Mouse (Mus musculus): ENCODE measurements around the gene Lpar3.

Gene Lpar3

GRCm38 (mm10) chr3:146304556-146305405 lies 84.0 kb downstream of the Lpar3 start:
- in situ Hi-C loops (cut with MboI, MseI), result no loop called here

GRCm38 (mm10) chr3:146307341-146307740 lies 86.6 kb downstream of the Lpar3 start:
- in situ Hi-C loops (cut with MboI, MseI), result no loop called here

GRCm38 (mm10) chr3:146307886-146308285 lies 87.1 kb downstream of the Lpar3 start:
- in situ Hi-C loops (cut with MboI, MseI), result no loop called here

- in situ Hi-C loops (cut with MboI, MseI), result no loop called here
Measured at GRCm38 (mm10) chr3:146309586-146309985, 88.8 kb downstream of the Lpar3 start.

- in situ Hi-C loops (cut with MboI, MseI), result no loop called here
Measured at GRCm38 (mm10) chr3:146311121-146311538, 90.4 kb downstream of the Lpar3 start.

GRCm38 (mm10) chr3:146315414-146315813 lies 94.7 kb downstream of the Lpar3 start:
- in situ Hi-C loops (cut with MboI, MseI), result no loop called here

- in situ Hi-C loops (cut with MboI, MseI), result no loop called here
Measured at GRCm38 (mm10) chr3:146316293-146316692, 95.5 kb downstream of the Lpar3 start.

- in situ Hi-C loops (cut with MboI, MseI), result no loop called here
Measured at GRCm38 (mm10) chr3:146317366-146317765, 96.6 kb downstream of the Lpar3 start.

- in situ Hi-C loops (cut with MboI, MseI), result no loop called here
Measured at GRCm38 (mm10) chr3:146317911-146318310, 97.1 kb downstream of the Lpar3 start.

- in situ Hi-C loops (cut with MboI, MseI), result no loop called here
Measured at GRCm38 (mm10) chr3:146318520-146318938, 97.8 kb downstream of the Lpar3 start.

- in situ Hi-C loops (cut with MboI, MseI), result no loop called here
Measured at GRCm38 (mm10) chr3:146318987-146319386, 98.2 kb downstream of the Lpar3 start.

- in situ Hi-C loops (cut with MboI, MseI), result no loop called here
Measured at GRCm38 (mm10) chr3:146319503-146319902, 98.7 kb downstream of the Lpar3 start.

- in situ Hi-C loops (cut with MboI, MseI), result loop anchor here in 1 of 2 experiments (5.0 kb wide), 1 partner anchor 143 kb away; no protein-coding TSS in a partner anchor
Measured at GRCm38 (mm10) chr3:146324949-146325348, 104.2 kb downstream of the Lpar3 start.

GRCm38 (mm10) chr3:146326743-146327536 lies 106.2 kb downstream of the Lpar3 start:
- in situ Hi-C loops (cut with MboI, MseI), result loop anchor here in 1 of 2 experiments (5.0 kb wide), 1 partner anchor 145 kb away; no protein-coding TSS in a partner anchor

GRCm38 (mm10) chr3:146327537-146328255 lies 106.9 kb downstream of the Lpar3 start:
- in situ Hi-C loops (cut with MboI, MseI), result loop anchor here in 1 of 2 experiments (5.0 kb wide), 1 partner anchor 145 kb away; no protein-coding TSS in a partner anchor

- in situ Hi-C loops (cut with MboI, MseI), result loop anchor here in 1 of 2 experiments (5.0 kb wide), 1 partner anchor 146 kb away; no protein-coding TSS in a partner anchor
Measured at GRCm38 (mm10) chr3:146328749-146329148, 108.0 kb downstream of the Lpar3 start.

- in situ Hi-C loops (cut with MboI, MseI), result loop anchor here in 1 of 2 experiments (5.0 kb wide), 1 partner anchor 140 kb away; no protein-coding TSS in a partner anchor
Measured at GRCm38 (mm10) chr3:146331819-146332218, 111.1 kb downstream of the Lpar3 start.

GRCm38 (mm10) chr3:146333270-146333669 lies 112.5 kb downstream of the Lpar3 start:
- in situ Hi-C loops (cut with MboI, MseI), result loop anchor here in 1 of 2 experiments (5.0 kb wide), 1 partner anchor 141 kb away; no protein-coding TSS in a partner anchor

- in situ Hi-C loops (cut with MboI, MseI), result loop anchor here in 1 of 2 experiments (5.0 kb wide), 1 partner anchor 142 kb away; no protein-coding TSS in a partner anchor
Measured at GRCm38 (mm10) chr3:146334070-146334469, 113.3 kb downstream of the Lpar3 start.

Measured in T-helper 17 cell (primary cell).